Mouse (Mus musculus): ENCODE measurements around the gene Mocs1.

Gene Mocs1

GRCm38 (mm10) chr17:49405927-49406326 is 22.2 kb upstream of the Mocs1 start:
- Histone ChIP-seq H3K4me3 (replicated peaks; ENCODE audit: low read length) (no peak overlapping the region), H3K27me3 (ENCODE audit: insufficient read depth, low read length) (no peaks in the 10 kb centered on the region), H3K36me3 (ENCODE audit: insufficient read depth, low read length) (no peaks in the 10 kb centered on the region), H3K4me1 (replicated peaks; ENCODE audit: low read depth, low read length) (no peaks in the 10 kb centered on the region), H3K9me3 (ENCODE audit: low read length) (peaks cover 6% of the 10 kb centered on the region)
- no peak for TF ChIP-seq NANOG (IDR thresholded peaks at IDR 0.05; ENCODE audit: borderline replicate concordance, low read length)
- TF ChIP-seq CTCF (conservative IDR thresholded peaks at IDR 0.05; ENCODE audit: low read length), result no peak
- TF ChIP-seq POU5F1 (IDR thresholded peaks at IDR 0.05; ENCODE audit: borderline replicate concordance, low read length), result no peak

- no peak overlapping the region for H3K4me3 ChIP-seq (replicated peaks; ENCODE audit: low read length)
- H3K27me3 ChIP-seq (ENCODE audit: insufficient read depth, low read length), result no peaks in the 10 kb centered on the region
- no peaks in the 10 kb centered on the region for H3K4me1 ChIP-seq (replicated peaks; ENCODE audit: low read depth, low read length)
Observed at GRCm38 (mm10) chr17:49412974-49413373, 15.2 kb upstream of the Mocs1 start.

GRCm38 (mm10) chr17:49413554-49413953 is 14.6 kb upstream of the Mocs1 start:
- H3K4me3 ChIP-seq (replicated peaks; ENCODE audit: low read length), result no peak overlapping the region
- no peaks in the 10 kb centered on the region for H3K4me1 ChIP-seq (replicated peaks; ENCODE audit: low read depth, low read length)
- 0 out of 2 replicates have a peak, but pooled peaks cover 3% of the 10 kb centered on the region for H3K27me3 ChIP-seq (ENCODE audit: insufficient read depth, low read length)
- peak; percentile 58 for TF ChIP-seq CTCF (conservative IDR thresholded peaks at IDR 0.05; ENCODE audit: low read length)
- no peak for TF ChIP-seq NANOG (IDR thresholded peaks at IDR 0.05; ENCODE audit: borderline replicate concordance, low read length)
- no peaks in the 10 kb centered on the region for H3K9me3 ChIP-seq (ENCODE audit: low read length)
- no peaks in the 10 kb centered on the region for H3K36me3 ChIP-seq (ENCODE audit: insufficient read depth, low read length)

More at GRCm38 (mm10) chr17:49412974-49413373, 15.2 kb upstream of the Mocs1 start:
- Histone ChIP-seq H3K36me3 (ENCODE audit: insufficient read depth, low read length) (no peaks in the 10 kb centered on the region), H3K9me3 (ENCODE audit: low read length) (no peaks in the 10 kb centered on the region)
- no peak for TF ChIP-seq POU5F1 (IDR thresholded peaks at IDR 0.05; ENCODE audit: borderline replicate concordance, low read length)
- no peak for TF ChIP-seq CTCF (conservative IDR thresholded peaks at IDR 0.05; ENCODE audit: low read length)
- no peak for TF ChIP-seq NANOG (IDR thresholded peaks at IDR 0.05; ENCODE audit: borderline replicate concordance, low read length)

GRCm38 (mm10) chr17:49416228-49416627 is 11.9 kb upstream of the Mocs1 start:
- 0 out of 2 replicates have a peak, but pooled peaks cover 5% of the 10 kb centered on the region for H3K9me3 ChIP-seq (ENCODE audit: low read length)
- no peak overlapping the region for H3K4me3 ChIP-seq (replicated peaks; ENCODE audit: low read length)
- no peaks in the 10 kb centered on the region for H3K4me1 ChIP-seq (replicated peaks; ENCODE audit: low read depth, low read length)
- TF ChIP-seq POU5F1 (IDR thresholded peaks at IDR 0.05; ENCODE audit: borderline replicate concordance, low read length) (no peak), NANOG (IDR thresholded peaks at IDR 0.05; ENCODE audit: borderline replicate concordance, low read length) (no peak), CTCF (conservative IDR thresholded peaks at IDR 0.05; ENCODE audit: low read length) (no peak)
- 0 out of 2 replicates have a peak, but pooled peaks cover 4% of the 10 kb centered on the region for H3K27me3 ChIP-seq (ENCODE audit: insufficient read depth, low read length)
- H3K36me3 ChIP-seq (ENCODE audit: insufficient read depth, low read length), result no peaks in the 10 kb centered on the region

- Histone ChIP-seq H3K4me1 (replicated peaks; ENCODE audit: low read depth, low read length) (no peaks in the 10 kb centered on the region), H3K36me3 (ENCODE audit: insufficient read depth, low read length) (no peaks in the 10 kb centered on the region), H3K9me3 (ENCODE audit: low read length) (0 out of 2 replicates have a peak, but pooled peaks cover 5% of the 10 kb centered on the region), H3K4me3 (replicated peaks; ENCODE audit: low read length) (no peak overlapping the region), H3K27me3 (ENCODE audit: insufficient read depth, low read length) (0 out of 2 replicates have a peak, but pooled peaks cover 4% of the 10 kb centered on the region)
- TF ChIP-seq POU5F1 (IDR thresholded peaks at IDR 0.05; ENCODE audit: borderline replicate concordance, low read length) (no peak), NANOG (IDR thresholded peaks at IDR 0.05; ENCODE audit: borderline replicate concordance, low read length) (no peak), CTCF (conservative IDR thresholded peaks at IDR 0.05; ENCODE audit: low read length) (no peak)
Observed at GRCm38 (mm10) chr17:49419813-49420212, 8.3 kb upstream of the Mocs1 start.

GRCm38 (mm10) chr17:49422286-49423066 is 5.7 kb upstream of the Mocs1 start:
- no peaks in the 10 kb centered on the region for H3K36me3 ChIP-seq (ENCODE audit: insufficient read depth, low read length)
- H3K4me1 ChIP-seq (replicated peaks; ENCODE audit: low read depth, low read length), result no peaks in the 10 kb centered on the region
- no peak for TF ChIP-seq POU5F1 (IDR thresholded peaks at IDR 0.05; ENCODE audit: borderline replicate concordance, low read length)
- no peak for TF ChIP-seq CTCF (conservative IDR thresholded peaks at IDR 0.05; ENCODE audit: low read length)
- TF ChIP-seq NANOG (IDR thresholded peaks at IDR 0.05; ENCODE audit: borderline replicate concordance, low read length), result no peak

GRCm38 (mm10) chr17:49423067-49423325 is 5.2 kb upstream of the Mocs1 start:
- TF ChIP-seq POU5F1 (IDR thresholded peaks at IDR 0.05; ENCODE audit: borderline replicate concordance, low read length) (no peak), NANOG (IDR thresholded peaks at IDR 0.05; ENCODE audit: borderline replicate concordance, low read length) (no peak), CTCF (conservative IDR thresholded peaks at IDR 0.05; ENCODE audit: low read length) (no peak)
- H3K36me3 ChIP-seq (ENCODE audit: insufficient read depth, low read length), result no peaks in the 10 kb centered on the region
- H3K4me1 ChIP-seq (replicated peaks; ENCODE audit: low read depth, low read length), result 0 out of 2 replicates have a peak, but pooled peaks cover 2% of the 10 kb centered on the region
- H3K4me3 ChIP-seq (replicated peaks; ENCODE audit: low read length), result no peak overlapping the region
- H3K27me3 ChIP-seq (ENCODE audit: insufficient read depth, low read length), result 0 out of 2 replicates have a peak, but pooled peaks cover 4% of the 10 kb centered on the region
- H3K9me3 ChIP-seq (ENCODE audit: low read length), result 0 out of 2 replicates have a peak, but pooled peaks cover 5% of the 10 kb centered on the region

More at GRCm38 (mm10) chr17:49422286-49423066, 5.7 kb upstream of the Mocs1 start:
- 0 out of 2 replicates have a peak, but pooled peaks cover 4% of the 10 kb centered on the region for H3K27me3 ChIP-seq (ENCODE audit: insufficient read depth, low read length)
- no peak overlapping the region for H3K4me3 ChIP-seq (replicated peaks; ENCODE audit: low read length)
- 0 out of 2 replicates have a peak, but pooled peaks cover 5% of the 10 kb centered on the region for H3K9me3 ChIP-seq (ENCODE audit: low read length)

- no peaks in the 10 kb centered on the region for H3K27me3 ChIP-seq (ENCODE audit: insufficient read depth, low read length)
- TF ChIP-seq POU5F1 (IDR thresholded peaks at IDR 0.05; ENCODE audit: borderline replicate concordance, low read length) (no peak), CTCF (conservative IDR thresholded peaks at IDR 0.05; ENCODE audit: low read length) (no peak), NANOG (IDR thresholded peaks at IDR 0.05; ENCODE audit: borderline replicate concordance, low read length) (no peak)
- H3K9me3 ChIP-seq (ENCODE audit: low read length), result 0 out of 2 replicates have a peak, but pooled peaks cover 5% of the 10 kb centered on the region
- peaks cover 8% of the 10 kb centered on the region for H3K4me1 ChIP-seq (replicated peaks; ENCODE audit: low read depth, low read length)
- no peaks in the 10 kb centered on the region for H3K36me3 ChIP-seq (ENCODE audit: insufficient read depth, low read length)
- no peak overlapping the region for H3K4me3 ChIP-seq (replicated peaks; ENCODE audit: low read length)
Observed at GRCm38 (mm10) chr17:49423872-49424271, 4.3 kb upstream of the Mocs1 start.
